Mouse (Mus musculus): ENCODE measurements at regions not wholly inside any gene's neighbourhood (a gene's known extent, or its start where the extent isn't known, plus 50 kb on each side); places are given as distances from the start of the nearest gene placed in this dataset.

DNA sequence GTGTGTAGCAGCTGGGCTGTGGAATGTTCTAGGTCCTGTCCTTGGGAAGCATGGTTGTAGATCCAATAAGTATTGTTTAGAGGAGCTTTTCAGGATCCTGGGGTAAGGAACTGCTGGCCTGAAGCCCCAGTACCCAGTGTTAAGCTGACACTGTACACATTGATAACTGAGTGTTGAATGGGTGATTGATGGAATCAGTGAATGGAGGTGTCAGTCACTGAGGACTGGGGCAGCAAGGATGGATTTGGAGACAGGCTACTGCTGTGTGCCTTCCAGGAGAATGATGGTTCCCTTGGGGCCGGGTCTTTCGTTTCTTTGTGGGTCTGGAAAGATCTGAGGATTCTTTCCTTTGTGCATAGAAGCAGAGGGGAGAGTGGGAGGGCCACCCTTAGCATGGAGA, 51.9 kb upstream of the Irx3 start:
- CTCF ChIA-PET = no interaction called here
- H3K27me3 ChIP-seq = peaks cover 9% of the 10 kb centered on the region
- TF ChIP-seq CTCF (IDR thresholded peaks at IDR 0.05) = no peak
- ATAC-seq = no peak
- in situ Hi-C loops (cut with MboI; ENCODE audit: low pct_unique_long_range_greater_than_20kb) = no loop called here
- DNase-seq (ENCODE audit: low read depth, low spot score) = no peak
- POLR2A ChIA-PET = interaction anchor here (1.0 kb wide), 1 partner anchor 32 kb away, joined by 3 read pairs; no protein-coding TSS in a partner anchor

DNA sequence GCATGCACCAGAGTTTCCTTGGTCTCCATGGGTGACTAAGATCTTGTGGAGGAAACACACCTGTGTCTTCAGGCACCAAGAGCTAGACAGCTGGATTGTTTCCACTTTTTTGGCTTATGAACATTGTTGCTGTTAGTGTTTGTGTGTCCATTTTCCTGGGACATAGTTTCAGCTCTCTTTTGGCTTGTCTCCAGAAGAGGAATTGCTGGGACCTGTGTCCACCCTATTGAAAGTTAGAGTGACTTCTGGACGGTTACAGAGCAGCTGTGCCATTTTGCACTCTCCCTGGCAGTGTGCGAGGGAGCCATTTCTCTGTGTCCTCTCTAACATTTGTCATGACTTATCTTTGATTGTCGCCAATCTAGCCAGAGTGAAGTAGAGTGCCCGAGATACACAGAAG, 51.5 kb upstream of the Irx3 start:
- TF ChIP-seq CTCF (IDR thresholded peaks at IDR 0.05) = no peak
- ChIA-PET CTCF (no interaction called here), POLR2A (interaction anchor here (1.0 kb wide), 1 partner anchor 32 kb away, joined by 3 read pairs; no protein-coding TSS in a partner anchor)
- H3K27me3 ChIP-seq = peaks cover 9% of the 10 kb centered on the region
- in situ Hi-C loops (cut with MboI; ENCODE audit: low pct_unique_long_range_greater_than_20kb) = no loop called here
- ATAC-seq (no peak), DNase-seq (ENCODE audit: low read depth, low spot score) (no peak)

Data from Patski (cell line).